Mouse (Mus musculus): Measurements from ENCODE around the gene Psmg1.
"Not testable (repeated sequence)": the region's sequence is repeated elsewhere in the genome, so short reads cannot be mapped to it uniquely, and the experiment has no call there.

Gene Psmg1

GRCm38 (mm10) chr16:95990462-95991121, at the start of gene Psmg1:
Psmg1 (minus strand) TSS chr16:95990960.
- DNase-seq (ENCODE audit: low spot score): peak; percentile 95

DNA sequence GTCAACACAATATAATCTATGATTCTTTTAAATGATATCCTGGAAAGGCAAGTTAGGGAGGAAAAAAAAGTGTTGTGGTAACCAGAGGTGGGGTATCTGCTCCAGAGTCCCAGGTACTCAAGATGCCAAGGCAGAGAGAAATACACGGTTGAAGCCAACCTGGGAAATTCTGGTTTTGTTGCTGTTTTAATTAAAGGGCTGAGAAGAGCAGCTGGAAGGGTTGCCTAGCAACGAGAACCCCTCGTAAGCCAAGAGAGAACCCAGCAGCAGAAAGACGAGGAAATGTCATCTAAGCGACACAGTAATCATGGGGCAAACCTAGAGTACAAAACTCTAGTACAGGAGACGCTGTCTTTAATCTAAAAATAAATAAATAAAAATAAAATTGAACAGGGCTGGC, 48.8 kb upstream of the Psmg1 start:
- no peak for DNase-seq (ENCODE audit: low spot score)

DNA sequence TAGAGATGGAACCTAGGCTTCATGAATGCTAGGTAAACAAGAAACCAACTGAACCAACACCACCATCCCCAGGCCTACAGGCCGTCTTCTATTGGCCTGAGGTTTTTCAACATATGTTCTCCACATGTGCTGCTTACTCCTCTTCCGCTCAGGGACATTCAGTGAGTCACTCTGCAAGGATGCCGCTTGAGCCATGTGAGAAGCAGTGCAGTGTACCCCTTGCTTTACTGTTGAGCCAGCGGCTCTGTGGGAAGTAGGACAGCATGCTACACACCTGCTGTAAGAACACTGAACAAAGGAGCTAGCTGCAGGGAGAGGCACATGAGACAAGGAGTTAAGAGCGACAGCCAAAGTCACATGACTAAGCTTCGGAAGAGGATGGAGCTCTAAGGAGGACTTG, 43.7 kb upstream of the Psmg1 start:
- DNase-seq (ENCODE audit: low spot score): no peak

GRCm38 (mm10) chr16:96032368-96033043, 41.7 kb upstream of the Psmg1 start:
- DNase-seq (ENCODE audit: low spot score): no peak

DNA sequence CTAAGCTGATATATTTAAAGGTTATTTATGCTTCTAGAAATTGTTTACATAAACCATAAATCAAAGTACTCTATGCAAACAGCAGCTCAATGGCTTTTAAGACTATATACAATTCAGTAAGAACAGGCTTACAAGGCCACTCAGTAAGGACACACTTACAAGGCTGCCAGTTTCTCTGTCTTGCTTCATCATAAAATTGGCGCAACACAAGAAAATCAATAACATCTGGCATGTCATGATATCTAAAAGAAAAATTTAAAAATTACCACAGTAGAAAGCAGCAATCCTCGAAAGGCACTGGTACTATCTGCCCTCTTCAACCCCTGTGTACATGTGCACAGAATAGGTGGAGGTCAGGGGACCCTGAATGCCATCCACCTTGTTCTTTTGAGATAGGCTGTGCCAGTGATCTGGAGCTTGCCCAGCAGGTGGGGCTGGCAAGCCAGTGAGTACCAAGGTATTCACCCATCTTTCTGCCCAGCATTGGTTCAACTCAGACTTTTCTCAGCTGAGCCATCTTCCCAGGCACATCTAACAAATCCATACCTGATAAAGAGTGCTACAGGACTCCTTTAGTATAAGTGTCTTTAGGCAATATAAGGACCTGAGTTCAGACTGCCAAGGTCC, 39.8 kb upstream of the Psmg1 start:
- no peak for DNase-seq (ENCODE audit: low spot score)

DNA sequence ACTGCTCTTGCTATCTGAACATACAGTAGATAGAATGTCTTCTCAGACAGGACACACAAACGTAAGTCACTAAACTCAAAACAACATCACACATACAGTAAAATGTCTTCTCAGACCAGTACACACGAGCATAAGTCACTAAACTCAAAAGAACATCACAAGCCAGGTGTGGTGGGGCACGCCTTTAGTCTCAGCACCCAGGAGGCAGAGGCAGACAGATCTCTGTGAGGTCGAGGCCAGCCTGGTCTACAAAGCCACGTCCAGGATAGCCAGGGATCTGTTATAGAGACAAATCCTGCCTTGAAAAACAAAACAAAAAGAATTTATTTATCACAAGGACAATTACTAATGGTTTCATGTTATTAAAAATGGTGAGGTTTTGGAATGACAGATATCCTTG, 35.5 kb upstream of the Psmg1 start:
- DNase-seq (ENCODE audit: low spot score): no peak

GRCm38 (mm10) chr16:96025244-96025643, 34.5 kb upstream of the Psmg1 start:
- DNase-seq (ENCODE audit: low spot score): no peak

DNA sequence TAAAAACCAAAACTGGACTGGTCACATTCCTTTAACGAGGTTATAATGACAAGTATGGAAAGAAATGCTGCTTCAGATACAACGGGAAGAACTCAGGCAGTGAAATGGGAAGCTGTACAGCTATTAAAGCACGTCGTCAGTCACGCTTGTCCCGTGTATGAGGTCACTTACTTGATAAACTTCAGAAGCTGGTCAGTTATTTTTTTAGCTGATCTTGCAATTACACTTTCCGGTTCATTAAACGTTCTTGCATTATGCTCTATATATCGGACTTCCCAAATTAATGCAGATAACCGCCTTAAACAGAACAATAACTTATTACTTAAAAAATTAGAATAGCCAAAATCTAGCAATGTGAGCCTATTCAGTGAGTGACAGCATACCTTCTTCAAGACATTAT, 30.3 kb upstream of the Psmg1 start:
- no peak for DNase-seq (ENCODE audit: low spot score)

GRCm38 (mm10) chr16:96009124-96009523, 18.4 kb upstream of the Psmg1 start:
- not testable (repeated sequence) for DNase-seq (ENCODE audit: low spot score)

- not testable (repeated sequence) for DNase-seq (ENCODE audit: low spot score)
These were observed 13.5 kb upstream of the Psmg1 start for GRCm38 (mm10) chr16:96004278-96004677.

- no peak for DNase-seq (ENCODE audit: low spot score)
These were observed 8.5 kb upstream of the Psmg1 start for GRCm38 (mm10) chr16:95999291-95999690.

DNA sequence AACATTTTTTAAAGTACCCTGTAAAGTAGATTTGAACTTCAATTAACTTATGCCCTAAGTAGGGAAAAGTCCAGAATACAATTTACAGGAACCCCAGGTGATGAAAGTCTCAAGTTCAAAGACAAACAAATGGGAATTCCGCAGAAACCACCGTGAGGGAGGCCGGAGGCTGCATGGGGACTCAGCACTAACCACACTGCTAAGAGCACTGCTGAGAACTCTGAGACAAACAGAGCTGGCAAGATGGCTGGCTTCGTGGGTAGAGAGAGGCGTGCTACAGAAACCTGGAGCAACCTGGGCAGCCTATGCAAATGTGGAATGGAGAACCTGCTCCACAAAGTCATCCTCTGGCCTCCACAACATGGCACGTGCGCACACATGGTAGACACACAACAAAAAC, 5.4 kb upstream of the Psmg1 start:
- no peak for DNase-seq (ENCODE audit: low spot score)

DNA sequence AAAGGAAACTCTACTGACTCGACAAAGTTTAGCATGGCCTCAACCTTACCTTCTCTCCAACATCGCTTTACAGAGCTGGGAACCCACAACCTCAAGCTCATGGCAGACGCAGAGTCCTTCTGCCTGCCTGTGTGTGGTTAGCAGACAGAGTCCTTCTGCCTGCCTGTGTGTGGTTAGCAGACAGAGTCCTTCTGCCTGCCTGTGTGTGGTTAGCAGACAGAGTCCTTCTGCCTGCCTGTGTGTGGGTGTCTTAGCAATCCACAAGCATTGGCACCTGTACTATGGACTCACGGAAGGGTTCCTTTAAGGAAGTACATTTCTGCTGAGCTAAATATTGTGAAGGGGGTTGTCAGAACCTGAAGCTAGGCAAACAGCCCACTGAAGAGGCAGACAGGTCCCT, 3.8 kb upstream of the Psmg1 start:
- not testable (repeated sequence) for DNase-seq (ENCODE audit: low spot score)

DNA sequence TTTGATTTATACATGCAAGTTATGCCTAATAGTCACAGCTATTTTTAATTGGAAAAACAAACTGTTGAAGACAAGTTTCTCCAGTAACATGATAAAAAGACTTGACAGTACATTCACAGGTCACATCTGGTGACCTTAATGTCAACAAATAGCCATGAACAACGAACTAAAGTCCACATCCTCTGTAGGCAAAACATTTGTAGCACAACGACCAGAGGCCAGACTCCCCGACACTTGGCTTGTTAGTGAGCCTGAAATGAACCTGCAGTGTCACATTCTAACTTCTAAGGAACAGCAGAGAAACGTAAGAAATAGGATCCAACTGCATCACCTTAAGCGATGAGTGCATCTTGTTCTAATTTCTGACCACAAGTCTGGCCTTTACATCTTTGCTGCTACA, 1.8 kb upstream of the Psmg1 start:
- no peak for DNase-seq (ENCODE audit: low spot score)

DNA sequence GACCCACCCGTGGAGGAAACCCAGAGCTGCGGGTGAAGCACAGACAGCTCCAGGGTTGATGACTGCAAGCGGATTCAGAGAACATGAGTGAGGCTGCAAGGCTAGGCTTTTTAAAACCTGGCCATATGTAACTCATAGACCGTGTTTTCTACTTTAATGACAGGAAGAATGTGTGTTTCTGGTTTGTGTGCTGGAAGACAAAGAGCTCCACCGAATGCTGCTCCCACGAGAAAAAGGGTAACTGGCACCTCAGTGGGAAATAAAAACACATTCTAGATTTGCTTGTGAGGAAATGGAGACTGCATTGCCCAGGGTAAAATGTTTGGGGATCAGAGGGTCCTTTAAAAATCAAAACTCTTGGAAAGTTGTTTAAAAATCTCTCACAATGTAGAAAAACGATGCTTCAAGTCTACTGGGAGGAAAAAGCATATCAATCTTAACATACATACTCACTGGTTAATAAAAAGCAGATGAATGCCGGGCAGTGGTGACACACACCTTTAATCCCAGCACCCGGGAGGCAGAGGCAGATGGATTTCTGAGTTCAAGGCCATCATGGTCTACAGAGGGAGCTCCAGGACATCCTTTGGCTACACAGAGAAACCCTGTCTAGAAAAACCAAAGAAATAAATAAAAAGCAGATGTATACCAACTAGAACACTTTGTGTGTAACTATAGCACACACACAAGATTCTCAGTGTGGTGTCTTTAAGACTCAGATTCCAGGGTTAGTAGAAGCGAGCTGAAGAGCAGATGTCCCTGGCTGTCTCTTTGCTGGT, 551 bp upstream of the Psmg1 start:
- DNase-seq (ENCODE audit: low spot score): no peak

GRCm38 (mm10) chr16:95984911-95985310, 5.8 kb downstream of the Psmg1 start:
- no peak for DNase-seq (ENCODE audit: low spot score)

GRCm38 (mm10) chr16:95983601-95984000, 7.2 kb downstream of the Psmg1 start:
- no peak for DNase-seq (ENCODE audit: low spot score)

- DNase-seq (ENCODE audit: low spot score): no peak
These were observed 19.9 kb downstream of the Psmg1 start for GRCm38 (mm10) chr16:95970841-95971240.

GRCm38 (mm10) chr16:95967455-95967854, 23.3 kb downstream of the Psmg1 start:
- no peak for DNase-seq (ENCODE audit: low spot score)

GRCm38 (mm10) chr16:95964427-95965023, 26.2 kb downstream of the Psmg1 start:
- no peak for DNase-seq (ENCODE audit: low spot score)

DNA sequence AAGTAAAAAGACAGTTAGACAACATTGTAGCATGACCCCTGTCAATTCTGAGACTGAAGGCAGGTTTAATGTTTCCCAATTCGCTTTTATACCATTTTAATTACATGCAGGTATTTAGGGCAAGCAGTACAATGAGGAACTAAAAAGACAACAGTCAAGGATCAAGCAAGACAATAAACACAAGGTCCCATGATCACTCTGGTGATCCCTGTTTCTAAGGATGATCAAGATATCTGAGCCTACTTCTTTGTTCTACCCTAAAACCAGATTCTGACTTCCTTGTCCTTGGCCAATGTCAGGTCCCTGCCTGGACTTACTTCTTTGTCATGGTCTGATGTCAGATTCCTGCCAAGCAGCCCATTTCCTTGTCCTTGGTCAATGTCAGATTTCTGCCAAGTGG, 29.3 kb downstream of the Psmg1 start:
- not testable (repeated sequence) for DNase-seq (ENCODE audit: low spot score)

DNA sequence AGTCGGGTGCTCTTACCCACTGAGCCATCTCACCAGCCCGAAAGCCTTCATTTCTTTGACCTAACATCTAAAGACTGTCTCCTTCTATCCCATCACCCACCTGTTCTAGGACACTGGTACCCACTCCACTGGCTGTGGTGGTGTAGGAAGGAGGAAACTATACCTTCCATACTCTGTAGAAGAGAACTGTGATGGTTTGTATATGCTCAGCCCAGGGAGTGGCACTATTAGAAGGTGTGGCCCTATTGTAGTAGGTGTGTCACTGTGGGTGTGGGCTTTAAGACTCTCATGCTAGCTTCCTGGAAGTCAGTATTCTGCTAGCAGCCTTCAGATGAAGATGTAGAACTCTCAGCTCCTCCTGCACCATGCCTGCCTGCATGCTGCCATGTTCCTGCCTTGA, 30.1 kb downstream of the Psmg1 start:
- not testable (repeated sequence) for DNase-seq (ENCODE audit: low spot score)

Measured in testis, postnatal 14 days (tissue).